Mouse (Mus musculus) liver, adult 2 months (tissue): ENCODE measurements around the gene Csf1.

Experiments
- CTCF ChIP-seq: fragments of 200-500 bp; IDR thresholded peaks from 2 replicates; pipeline ENCODE4 v1.5.1; 2011; ENCODE audit warnings: low read depth, low read length, control low read depth
- POLR2A ChIP-seq: fragments of 200-500 bp; IDR thresholded peaks from 2 replicates; pipeline ENCODE4 v1.6.1; 2011; ENCODE audit warnings: low read length, control low read depth; ENCODE audit not compliant: insufficient read depth; ENCODE audit errors: extremely low read depth

DNA sequence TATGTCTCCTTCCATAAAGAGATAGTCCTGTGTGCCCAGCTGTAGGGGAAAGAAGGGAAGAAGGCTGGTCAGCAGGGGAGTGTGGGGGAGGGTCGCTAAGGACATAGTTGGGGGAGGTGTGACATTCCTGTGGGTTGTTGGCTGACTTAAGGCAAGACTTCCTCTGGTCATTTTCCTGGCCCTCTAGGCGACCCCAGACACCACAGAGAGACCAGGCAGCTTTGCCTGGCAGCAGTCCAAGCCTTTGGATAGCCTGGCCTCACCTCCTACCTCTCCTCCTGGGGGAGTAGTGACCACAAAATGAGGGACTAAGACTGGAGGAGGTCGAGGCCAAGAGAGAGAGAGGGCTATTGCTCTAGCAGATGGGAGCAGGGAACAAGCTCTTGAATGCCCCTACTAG, 17.2 kb downstream of the Csf1 start:
- TF ChIP-seq CTCF, result no peak
- no peak for TF ChIP-seq POLR2A
